Mouse (Mus musculus) embryonic facial prominence, embryonic 11.5 days (tissue): ENCODE measurements at regions not wholly inside any gene's neighbourhood (a gene's known extent, or its start where the extent isn't known, plus 50 kb on each side); places are given as distances from the start of the nearest gene placed in this dataset.

ENCODE experiments used
- ATAC-seq: fragments of 200-750 bp; cut with Nextera tagmentation; replicated peaks from 2 replicates; pipeline ENCODE4 v1.8.0; 2017; ENCODE audit warnings: low read depth; ENCODE audit not compliant: insufficient number of reproducible peaks, low FRiP score, low TSS enrichment
- DNase-seq: peaks from one replicate; pipeline ENCODE4 v3.0.0-alpha.2; 2015; ENCODE audit warnings: low spot score
- H3K27ac ChIP-seq: fragments of 300-500 bp; sonication (generic); replicated peaks from 2 replicates; pipeline ENCODE4 v1.5.1; 2014; ENCODE audit warnings: mild to moderate bottlenecking, low read depth, low read length, control low read depth
- H3K27me3 ChIP-seq: fragments of 300-500 bp; sonication (generic); 2 replicates; pipeline ENCODE4 v1.6.1; 2014; ENCODE audit warnings: mild to moderate bottlenecking, low read length, moderate library complexity, mixed read lengths; ENCODE audit not compliant: control insufficient read depth, insufficient read depth
- H3K36me3 ChIP-seq: fragments of 300-500 bp; sonication (generic); replicated peaks from 2 replicates; pipeline ENCODE4 v1.6.1; 2014; ENCODE audit warnings: low read depth, mild to moderate bottlenecking, low read length, moderate library complexity, mixed read lengths; ENCODE audit not compliant: control insufficient read depth, insufficient read depth
- H3K4me1 ChIP-seq: fragments of 300-500 bp; sonication (generic); 2 replicates; pipeline ENCODE4 v1.6.1; 2014; ENCODE audit warnings: low read length, mixed read lengths; ENCODE audit not compliant: control insufficient read depth, insufficient read depth
- H3K4me2 ChIP-seq: fragments of 300-500 bp; sonication (generic); 2 replicates; pipeline ENCODE4 v1.6.1; 2014; ENCODE audit warnings: low read depth, mild to moderate bottlenecking, control low read depth, low read length, moderate library complexity
- H3K4me3 ChIP-seq: fragments of 300-500 bp; sonication (generic); 2 replicates; pipeline ENCODE4 v1.5.1; 2014; ENCODE audit warnings: low read depth, low read length, control low read depth
- H3K9ac ChIP-seq: fragments of 300-500 bp; sonication (generic); replicated peaks from 2 replicates; pipeline ENCODE4 v1.6.1; 2014; ENCODE audit warnings: mild to moderate bottlenecking, control low read depth, low read length
- H3K9me3 ChIP-seq: fragments of 300-500 bp; sonication (generic); replicated peaks from 2 replicates; pipeline ENCODE4 v1.6.1; 2016; ENCODE audit warnings: mild to moderate bottlenecking, low read length, inconsistent platforms, mixed read lengths; ENCODE audit not compliant: control insufficient read depth
- WGBS: fragments of 180-500 bp; shearing (Covaris S2); extraction: QIAGEN DNeasy Blood & Tissue Kit; methylation state at CpG from one replicate; pipeline ENCODE4 v1.1.7; 2014; 5-methylcytosine and 5-hydroxymethylcytosine counted together

DNA sequence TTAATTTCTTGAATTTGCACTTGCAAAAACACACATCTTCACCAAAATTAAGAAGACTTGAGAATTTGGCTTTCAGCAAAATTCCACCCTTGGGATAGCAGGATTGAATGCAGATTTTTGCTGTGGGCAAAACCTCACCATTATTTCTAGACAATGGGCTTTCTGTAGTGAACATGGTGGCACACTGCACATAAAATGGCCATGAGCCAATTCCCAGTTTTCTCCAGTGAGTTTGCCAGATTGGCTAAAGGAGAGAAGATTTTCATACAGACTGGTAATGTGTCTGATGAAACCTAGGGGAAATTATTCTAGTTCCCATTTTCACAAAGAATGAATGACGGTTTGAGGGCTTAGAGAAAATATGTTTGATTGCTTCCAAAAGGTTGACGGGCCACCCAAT, 2640.1 kb upstream of the Gm7489 start:
- Histone ChIP-seq H3K4me1 (no peaks in the 10 kb centered on the region), H3K4me3 (no peak overlapping the region), H3K4me2 (no peak overlapping the region), H3K27ac (no peak overlapping the region), H3K9ac (no peak overlapping the region), H3K9me3 (no peaks in the 10 kb centered on the region), H3K36me3 (no peaks in the 10 kb centered on the region), H3K27me3 (no peaks in the 10 kb centered on the region)
- ATAC-seq: no peak
- 86% methylated on average over 2 of the region's 2 CpGs for WGBS
- DNase-seq: no peak

DNA sequence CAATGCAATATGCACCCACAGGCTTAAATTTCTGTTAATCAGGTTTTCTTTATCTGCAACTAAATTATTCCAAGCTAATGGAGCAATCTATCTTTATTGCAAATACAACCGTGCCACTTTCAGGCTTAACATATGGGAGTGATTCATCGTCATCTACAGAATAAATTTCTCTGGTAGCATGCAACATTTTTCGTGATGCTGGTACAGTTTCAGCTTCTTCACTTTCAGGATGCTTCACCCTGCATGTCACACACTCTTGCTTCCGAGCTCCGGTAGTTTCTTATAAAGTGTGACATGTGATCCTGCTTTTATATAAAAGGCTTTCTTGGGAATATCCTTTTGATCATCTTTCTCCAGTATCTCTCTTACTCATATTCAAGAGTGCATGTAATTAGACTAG, 2637.4 kb upstream of the Gm7489 start:
- H3K36me3 ChIP-seq: no peaks in the 10 kb centered on the region
- no peak for ATAC-seq

DNA sequence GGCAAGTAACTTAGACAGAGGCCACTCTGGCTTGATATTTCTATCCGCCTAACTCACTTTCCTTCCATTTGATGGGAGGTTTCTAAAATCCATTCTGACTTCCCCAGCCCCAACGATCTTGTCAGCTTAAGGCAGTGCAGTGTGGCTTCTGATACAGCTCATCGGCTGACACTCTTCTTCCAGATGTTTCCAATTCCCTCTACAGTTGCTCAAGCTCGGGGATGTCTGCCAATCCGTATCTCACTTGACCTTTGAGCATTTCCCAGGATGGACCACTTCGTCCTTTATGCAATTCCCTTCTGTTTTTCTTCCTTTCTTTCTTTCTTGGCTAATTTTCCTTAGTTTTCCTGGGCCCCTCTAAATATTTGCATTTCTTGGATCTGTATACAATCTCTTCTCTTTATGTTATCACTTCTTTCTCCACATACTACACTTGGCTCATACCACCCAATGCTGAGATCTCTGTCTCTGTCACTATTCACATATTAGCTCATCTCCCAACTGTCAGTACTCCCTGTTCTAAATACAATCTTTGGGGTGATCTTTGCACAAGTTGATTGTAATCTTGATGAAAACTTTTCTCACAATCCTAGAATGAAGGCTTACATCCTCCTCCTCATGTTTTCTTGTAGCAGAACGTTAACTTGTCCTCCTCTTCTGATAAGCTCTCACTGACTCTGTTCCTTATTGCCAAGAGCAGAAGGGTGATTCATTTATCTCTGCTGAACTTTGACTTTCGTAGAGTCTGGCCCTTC, 2636.5 kb upstream of the Gm7489 start:
- Histone ChIP-seq H3K27ac (no peak overlapping the region), H3K9ac (no peak overlapping the region), H3K27me3 (no peaks in the 10 kb centered on the region), H3K4me1 (no peaks in the 10 kb centered on the region), H3K36me3 (no peaks in the 10 kb centered on the region), H3K4me2 (no peak overlapping the region), H3K4me3 (no peak overlapping the region), H3K9me3 (no peaks in the 10 kb centered on the region)
- WGBS: 55% methylated on average over 8 of the region's 8 CpGs
- DNase-seq: no peak
- ATAC-seq: no peak

More for the DNA sequence above, 2637.4 kb upstream of the Gm7489 start:
- Histone ChIP-seq H3K4me1 (no peaks in the 10 kb centered on the region), H3K9me3 (no peaks in the 10 kb centered on the region), H3K27ac (no peak overlapping the region), H3K9ac (no peak overlapping the region), H3K4me2 (no peak overlapping the region), H3K27me3 (no peaks in the 10 kb centered on the region), H3K4me3 (no peak overlapping the region)
- DNase-seq: no peak
- WGBS: 78% methylated on average over 5 of the region's 5 CpGs

DNA sequence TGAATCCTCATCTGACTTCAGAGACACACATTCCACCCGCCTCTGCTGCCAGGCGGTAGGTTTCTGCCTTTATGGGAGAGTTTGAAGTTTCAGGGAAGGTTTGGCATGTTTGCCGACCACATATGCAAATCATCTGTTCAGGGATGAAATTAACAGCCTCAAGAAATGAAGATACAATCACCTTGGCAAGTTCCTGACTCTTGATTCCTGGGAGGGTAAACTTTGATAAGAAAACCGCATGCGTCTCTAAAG, 2636.0 kb upstream of the Gm7489 start:
- no peaks in the 10 kb centered on the region for H3K36me3 ChIP-seq
- no peak overlapping the region for H3K4me2 ChIP-seq
- no peaks in the 10 kb centered on the region for H3K27me3 ChIP-seq
- no peaks in the 10 kb centered on the region for H3K4me1 ChIP-seq
- no peak for ATAC-seq
- H3K4me3 ChIP-seq: no peak overlapping the region
- DNase-seq: no peak
- H3K27ac ChIP-seq: no peak overlapping the region
- WGBS: 91% methylated on average over 5 of the region's 5 CpGs
- H3K9ac ChIP-seq: no peak overlapping the region
- H3K9me3 ChIP-seq: no peaks in the 10 kb centered on the region

DNA sequence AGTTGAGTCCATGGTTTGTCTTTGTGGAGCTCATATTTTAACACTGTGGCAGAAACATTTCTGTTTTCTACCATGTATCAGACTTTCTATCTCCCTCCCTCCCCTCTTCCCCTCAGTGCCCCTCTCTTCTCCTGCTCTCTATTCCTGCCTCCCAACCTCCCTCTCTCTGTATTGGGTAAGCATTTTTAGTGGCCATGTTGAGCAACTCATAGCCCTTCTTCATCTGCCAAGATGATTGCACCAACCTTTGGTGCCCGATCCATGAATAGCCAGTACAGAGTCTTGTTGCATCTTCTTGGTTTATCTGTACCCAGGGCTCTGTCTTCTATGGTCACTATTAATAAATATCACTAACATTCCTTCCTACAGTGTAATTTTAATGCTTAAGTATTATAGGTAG, 2630.6 kb upstream of the Gm7489 start:
- no peaks in the 10 kb centered on the region for H3K4me1 ChIP-seq
- no peak overlapping the region for H3K4me3 ChIP-seq
- no peak overlapping the region for H3K9ac ChIP-seq
- ATAC-seq: no peak
- no peak overlapping the region for H3K27ac ChIP-seq
- no peak for DNase-seq
- H3K4me2 ChIP-seq: no peak overlapping the region
- WGBS: 97% methylated on average over 1 of the region's 1 CpGs
- no peaks in the 10 kb centered on the region for H3K9me3 ChIP-seq
- H3K36me3 ChIP-seq: no peaks in the 10 kb centered on the region
- no peaks in the 10 kb centered on the region for H3K27me3 ChIP-seq

DNA sequence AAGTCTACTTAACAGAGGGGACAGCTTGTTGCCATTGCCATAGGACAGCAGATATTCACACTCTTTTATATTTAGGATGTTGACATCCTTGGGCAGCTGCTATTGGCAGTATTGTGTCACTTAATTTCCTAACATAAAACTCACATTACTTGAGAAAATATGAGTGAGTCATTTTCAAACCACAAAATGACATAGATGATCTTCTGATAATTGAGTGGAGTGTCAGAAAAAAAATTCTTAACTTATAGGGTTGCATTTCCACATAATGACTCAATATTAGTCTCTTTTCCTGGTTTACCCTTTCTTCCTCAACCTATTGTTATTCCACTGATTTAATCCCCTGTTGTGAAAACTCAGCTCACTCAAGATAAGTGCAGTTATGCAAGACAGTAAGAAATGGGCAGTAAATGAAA, 2629.5 kb upstream of the Gm7489 start:
- DNase-seq: no peak
- Histone ChIP-seq H3K9me3 (no peaks in the 10 kb centered on the region), H3K4me1 (no peaks in the 10 kb centered on the region), H3K9ac (no peak overlapping the region), H3K27ac (no peak overlapping the region), H3K4me3 (no peak overlapping the region), H3K36me3 (no peaks in the 10 kb centered on the region), H3K27me3 (no peaks in the 10 kb centered on the region), H3K4me2 (no peak overlapping the region)
- ATAC-seq: no peak

DNA sequence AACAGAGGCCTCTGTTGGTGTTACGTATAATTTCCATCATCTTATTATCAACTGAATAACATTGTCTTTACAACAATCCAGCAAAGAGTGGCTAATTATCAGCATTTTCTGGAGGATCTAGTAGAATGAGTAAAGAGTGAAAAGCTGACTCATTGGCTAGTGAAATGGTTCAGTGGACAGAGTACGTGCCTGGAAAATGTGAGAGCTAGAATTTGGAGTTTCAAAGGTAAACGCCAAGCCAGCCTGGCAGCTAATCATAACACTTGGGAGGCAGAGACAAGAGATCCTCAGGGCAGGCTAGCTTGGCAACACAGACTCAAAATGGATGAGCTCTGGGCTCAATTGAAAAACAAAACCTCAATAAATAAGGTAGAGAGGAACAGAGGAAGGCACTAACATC, 2628.0 kb upstream of the Gm7489 start:
- H3K27me3 ChIP-seq: no peaks in the 10 kb centered on the region
- DNase-seq (no peak), ATAC-seq (no peak)
- H3K4me3 ChIP-seq: no peak overlapping the region
- no peaks in the 10 kb centered on the region for H3K9me3 ChIP-seq
- H3K36me3 ChIP-seq: no peaks in the 10 kb centered on the region
- no peak overlapping the region for H3K27ac ChIP-seq
- H3K4me1 ChIP-seq: no peaks in the 10 kb centered on the region
- H3K4me2 ChIP-seq: no peak overlapping the region
- H3K9ac ChIP-seq: no peak overlapping the region
- 68% methylated on average over 3 of the region's 3 CpGs for WGBS

DNA sequence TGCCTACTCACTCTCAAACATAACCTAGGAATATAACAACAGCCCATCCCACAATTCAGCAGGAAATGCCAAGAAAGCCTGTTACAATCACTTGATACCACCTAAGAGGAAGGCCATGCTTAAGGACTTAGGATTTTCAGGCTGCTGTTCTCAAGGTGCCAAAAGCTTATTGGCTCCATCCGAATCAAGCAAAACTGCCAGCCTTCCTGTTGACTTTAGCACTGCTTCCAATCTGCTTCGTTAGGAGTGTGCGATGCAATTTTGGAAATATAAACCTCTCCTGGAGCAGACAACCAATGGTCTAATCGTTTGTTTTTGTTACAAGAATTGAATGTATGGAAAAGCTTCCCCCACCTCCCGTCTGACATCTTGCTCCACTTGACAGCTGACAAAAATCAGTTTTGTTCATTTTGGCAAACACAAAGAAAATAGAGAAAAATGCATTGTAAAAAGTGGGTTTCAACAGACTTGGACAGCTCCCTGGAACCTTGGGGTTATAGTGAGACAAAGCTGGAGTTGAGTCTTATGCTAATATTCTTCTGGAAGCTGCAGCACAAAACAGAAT, 2620.0 kb upstream of the Gm7489 start:
- Histone ChIP-seq H3K27ac (no peak overlapping the region), H3K27me3 (no peaks in the 10 kb centered on the region), H3K9ac (no peak overlapping the region), H3K4me2 (no peak overlapping the region), H3K9me3 (no peaks in the 10 kb centered on the region), H3K4me3 (no peak overlapping the region), H3K36me3 (no peaks in the 10 kb centered on the region), H3K4me1 (no peaks in the 10 kb centered on the region)
- 55% methylated on average over 5 of the region's 5 CpGs for WGBS
- DNase-seq (no peak), ATAC-seq (no peak)
